Mouse (Mus musculus): Measurements from ENCODE around the gene Phf23. TPM values are rescaled to one million over a fixed set of nuclear protein-coding genes. Genes with fewer than 3 reads are reported as not detected.

The Phf23 gene
- polyA plus RNA-seq (2012; rRNA removed), result 18.6 and 19.8 TPM in 2 replicates

GRCm38 (mm10) chr11:69995391-69995960 is at the start of gene Phf23:
Phf23 (plus strand) TSS chr11:69995777.

GRCm38 (mm10) chr11:69948066-69948762 is 47.4 kb upstream of the Phf23 start, which contains the start of gene Slc2a4:
Slc2a4 (minus strand) TSS chr11:69948188.

GRCm38 (mm10) chr11:69964650-69965270 is 30.8 kb upstream of the Phf23 start, which contains the start of gene Cldn7:
Cldn7 (plus strand) TSS chr11:69964779.

GRCm38 (mm10) chr11:69981141-69981762 is 14.3 kb upstream of the Phf23 start, which contains the start of gene Ctdnep1:
Ctdnep1 (plus strand) TSS chr11:69981156.

GRCm38 (mm10) chr11:69982225-69982624 is 13.4 kb upstream of the Phf23 start, which contains the start of gene Elp5:
Elp5 (minus strand) TSS chr11:69982517.

GRCm38 (mm10) chr11:69990850-69991691 is 4.5 kb upstream of the Phf23 start, which contains the start of gene Gabarap:
Gabarap (plus strand) TSS chr11:69991143.

GRCm38 (mm10) chr11:70000396-70000898 is 4.9 kb downstream of the Phf23 start, which contains the start of gene Dvl2:
Dvl2 (plus strand) TSS chr11:70000595.

GRCm38 (mm10) chr11:70014880-70015558 is 19.4 kb downstream of the Phf23 start, which contains the start of gene Acadvl:
Acadvl (minus strand) TSS chr11:70015411.

GRCm38 (mm10) chr11:70016669-70017068 is 21.1 kb downstream of the Phf23 start, which contains the start of gene Dlg4:
Dlg4 (plus strand) TSS chr11:70016942.

Other genes with a start within 250 kb of the Phf23 start
- 17.8 and 29.7 TPM in 2 replicates for gene Polr2a, start 237.1 kb upstream of the Phf23 start, polyA plus RNA-seq (2012; rRNA removed)
- 1.3 and 1.5 TPM in 2 replicates for gene Slc35g3, start 233.8 kb upstream of the Phf23 start, polyA plus RNA-seq (2012; rRNA removed)
- 48.6 and 69.0 TPM in 2 replicates for gene Zbtb4, start 229.9 kb upstream of the Phf23 start, polyA plus RNA-seq (2012; rRNA removed)
- 9.5 and 12.9 TPM in 2 replicates for gene Chrnb1, start 199.8 kb upstream of the Phf23 start, polyA plus RNA-seq (2012; rRNA removed)
- gene Fgf11, start 193.9 kb upstream of the Phf23 start, polyA plus RNA-seq (2012; rRNA removed), result 7.8 and 8.5 TPM in 2 replicates
- gene Tmem102, start 190.2 kb upstream of the Phf23 start, polyA plus RNA-seq (2012; rRNA removed), result 7.3 and 9.6 TPM in 2 replicates
- gene Gm39566, start 180.5 kb upstream of the Phf23 start, polyA plus RNA-seq (2012; rRNA removed), result not detected in 2 replicates
- not detected in 2 replicates for gene Spem2, start 177.3 kb upstream of the Phf23 start, polyA plus RNA-seq (2012; rRNA removed)
- 0.26 and 0.50 TPM in 2 replicates for gene Spem1, start 173.6 kb upstream of the Phf23 start, polyA plus RNA-seq (2012; rRNA removed)
- gene Nlgn2, start 158.0 kb upstream of the Phf23 start, polyA plus RNA-seq (2012; rRNA removed), result 79.8 and 101 TPM in 2 replicates
- gene Tmem256, start 157.3 kb upstream of the Phf23 start, polyA plus RNA-seq (2012; rRNA removed), result 120 and 177 TPM in 2 replicates
- 145 and 168 TPM in 2 replicates for gene Plscr3, start 149.4 kb upstream of the Phf23 start, polyA plus RNA-seq (2012; rRNA removed)
- gene Tnk1, start 137.0 kb upstream of the Phf23 start, polyA plus RNA-seq (2012; rRNA removed), result 5.2 and 6.0 TPM in 2 replicates
- gene Tmem95, start 117.8 kb upstream of the Phf23 start, polyA plus RNA-seq (2012; rRNA removed), result not detected in 2 replicates
- gene Kctd11, start 114.4 kb upstream of the Phf23 start, polyA plus RNA-seq (2012; rRNA removed), result 9.6 and 10.4 TPM in 2 replicates
- gene Acap1, start 100.2 kb upstream of the Phf23 start, polyA plus RNA-seq (2012; rRNA removed), result 1.4 and 1.8 TPM in 2 replicates
- gene 2810408A11Rik, start 94.8 kb upstream of the Phf23 start, polyA plus RNA-seq (2012; rRNA removed), result 1.5 TPM in 2 replicates
- gene Neurl4, start 94.7 kb upstream of the Phf23 start, polyA plus RNA-seq (2012; rRNA removed), result 67.0 and 76.7 TPM in 2 replicates
- gene Gps2, start 81.9 kb upstream of the Phf23 start, polyA plus RNA-seq (2012; rRNA removed), result 83.1 and 141 TPM in 2 replicates
- 359 and 447 TPM in 2 replicates for gene Eif5a, start 73.8 kb upstream of the Phf23 start, polyA plus RNA-seq (2012; rRNA removed)
- gene Ybx2, start 60.0 kb upstream of the Phf23 start, polyA plus RNA-seq (2012; rRNA removed), result 21.2 and 30.0 TPM in 2 replicates
- 51.0 and 53.2 TPM in 2 replicates for gene Slc2a4, start 47.6 kb upstream of the Phf23 start, polyA plus RNA-seq (2012; rRNA removed)
- gene Cldn7, start 31.0 kb upstream of the Phf23 start, polyA plus RNA-seq (2012; rRNA removed), result 32.6 and 38.7 TPM in 2 replicates
- gene Ctdnep1, start 14.6 kb upstream of the Phf23 start, polyA plus RNA-seq (2012; rRNA removed), result 99.3 and 120 TPM in 2 replicates
- 60.0 and 74.1 TPM in 2 replicates for gene Elp5, start 13.3 kb upstream of the Phf23 start, polyA plus RNA-seq (2012; rRNA removed)
- 406 and 430 TPM in 2 replicates for gene Gabarap, start 4.6 kb upstream of the Phf23 start, polyA plus RNA-seq (2012; rRNA removed)
- 30.5 and 32.6 TPM in 2 replicates for gene Dvl2, start 4.8 kb downstream of the Phf23 start, polyA plus RNA-seq (2012; rRNA removed)
- 70.9 and 79.8 TPM in 2 replicates for gene Acadvl, start 19.6 kb downstream of the Phf23 start, polyA plus RNA-seq (2012; rRNA removed)
- gene Dlg4, start 21.2 kb downstream of the Phf23 start, polyA plus RNA-seq (2012; rRNA removed), result 35.0 and 35.2 TPM in 2 replicates
- gene Asgr1, start 58.3 kb downstream of the Phf23 start, polyA plus RNA-seq (2012; rRNA removed), result 4.9 and 5.0 TPM in 2 replicates
- 2.4 and 2.6 TPM in 2 replicates for gene Asgr2, start 96.9 kb downstream of the Phf23 start, polyA plus RNA-seq (2012; rRNA removed)
- 6.0 and 6.3 TPM in 2 replicates for gene Mgl2, start 134.6 kb downstream of the Phf23 start, polyA plus RNA-seq (2012; rRNA removed)
- gene Clec10a, start 160.4 kb downstream of the Phf23 start, polyA plus RNA-seq (2012; rRNA removed), result 6.2 and 8.4 TPM in 2 replicates
- gene Slc16a11, start 217.0 kb downstream of the Phf23 start, polyA plus RNA-seq (2012; rRNA removed), result 33.1 and 52.2 TPM in 2 replicates
- gene Slc16a13, start 225.3 kb downstream of the Phf23 start, polyA plus RNA-seq (2012; rRNA removed), result 13.6 and 14.5 TPM in 2 replicates
- gene Bcl6b, start 234.0 kb downstream of the Phf23 start, polyA plus RNA-seq (2012; rRNA removed), result 7.9 and 11.3 TPM in 2 replicates
- gene 0610010K14Rik, start 242.1 kb downstream of the Phf23 start, polyA plus RNA-seq (2012; rRNA removed), result 74.4 and 91.7 TPM in 2 replicates
- 7.1 and 9.5 TPM in 2 replicates for gene Gm21988, start 244.1 kb downstream of the Phf23 start, polyA plus RNA-seq (2012; rRNA removed)
- 168 and 203 TPM in 2 replicates for gene Rnasek, start 244.1 kb downstream of the Phf23 start, polyA plus RNA-seq (2012; rRNA removed)

Data from ovary, adult 2 months (tissue).